ENCODE assay signal across 12 mouse cellular contexts in the genomic region with DNA sequence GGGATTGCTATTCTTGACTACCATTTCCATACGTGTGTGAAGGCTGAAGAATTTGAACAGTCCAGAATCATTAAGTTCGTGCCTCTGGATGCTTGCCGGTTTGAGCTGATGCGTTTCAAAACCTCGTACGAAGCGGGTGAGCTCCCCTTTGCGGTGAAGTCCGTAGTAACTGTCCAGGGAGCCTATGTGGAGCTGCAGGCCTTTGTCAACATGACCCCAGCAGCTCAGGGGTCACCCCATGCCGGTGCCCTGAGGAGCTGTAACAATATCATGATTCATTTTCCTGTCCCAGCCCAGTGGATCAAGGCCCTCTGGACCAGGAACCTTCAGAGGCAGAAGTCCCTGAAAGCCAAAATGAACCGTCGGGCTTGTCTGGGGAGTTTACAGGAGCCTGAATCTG. TPM values are rescaled to one million over a fixed set of nuclear protein-coding genes. Genes with fewer than 3 reads are reported as not detected.
A peak's percentile ranks its signal among the peaks of the same experiment; 100 is the strongest.
DNase-seq lines count a peak whose midpoint lies in the region; ATAC-seq and TF ChIP-seq lines count a peak whose summit lies in the region.
"Had no signal": no experiment of that assay in that cellular context is flagged by ENCODE, and none has a peak within 500 bp of the region (broad histone marks: within the 10 kb centered on the region; RNA-seq: fewer than 3 reads in every experiment).

No protein-coding gene starts in this region.

- H3K9me3 ChIP-seq in lung, postnatal 0 days (ENCODE audit: low read length), result no peaks in the 10 kb centered on the region
- H3K9me3 ChIP-seq in neural tube, embryonic 11.5 days (ENCODE audit: control insufficient read depth, low read length), result no peaks in the 10 kb centered on the region
- no peaks in the 10 kb centered on the region for H3K9me3 ChIP-seq in forebrain, embryonic 14.5 days (replicated peaks; ENCODE audit: control insufficient read depth, low read length)

- DNase-seq in gastrocnemius, adult 2 months, result no peak
- no peak for DNase-seq in gastrocnemius, postnatal 10 days
- DNase-seq in lung, postnatal 0 days (ENCODE audit: low spot score), result no peak
- DNase-seq in lung, postnatal 4 days, result no peak
- peak; percentile 40 for DNase-seq in neural tube, embryonic 11.5 days (ENCODE audit: low spot score)
- DNase-seq in gastrocnemius, postnatal 4 days (ENCODE audit: low spot score in 2 of 2), result no peak
- DNase-seq in forebrain, embryonic 14.5 days (ENCODE audit: low spot score), result no peak
- DNase-seq: heart, adult 18-20 months; lung, postnatal 10 days had no signal

- peak overlapping the region; percentile 48 for H3K27ac ChIP-seq in gastrocnemius, adult 2 months
- H3K27ac ChIP-seq in lung, postnatal 0 days (ENCODE audit: low read length), result no peak overlapping the region
- peak overlapping the region; percentile 32; the same call in 1 of the 2 replicates for H3K27ac ChIP-seq in brown adipose tissue, adult 24 weeks (replicated peaks; ENCODE audit: low read depth, low read length)
- H3K27ac ChIP-seq in neural tube, embryonic 11.5 days (ENCODE audit: low read depth, low read length), result no peak overlapping the region
- no peak overlapping the region for H3K27ac ChIP-seq in forebrain, embryonic 14.5 days (ENCODE audit: low read depth, low read length)

- H3K27me3 ChIP-seq in lung, postnatal 0 days (replicated peaks; ENCODE audit: insufficient read depth, low read length), result no peaks in the 10 kb centered on the region
- no peaks in the 10 kb centered on the region for H3K27me3 ChIP-seq in neural tube, embryonic 11.5 days (ENCODE audit: control insufficient read depth, insufficient read depth, low read length)
- H3K27me3 ChIP-seq in forebrain, embryonic 14.5 days (replicated peaks; ENCODE audit: control insufficient read depth, insufficient read depth, low read length), result no peaks in the 10 kb centered on the region

- peaks cover 9% of the 10 kb centered on the region for H3K36me3 ChIP-seq in lung, postnatal 0 days (ENCODE audit: insufficient read depth, low read length)
- H3K36me3 ChIP-seq in neural tube, embryonic 11.5 days (ENCODE audit: control insufficient read depth, insufficient read depth, low read length), result no peaks in the 10 kb centered on the region
- H3K36me3 ChIP-seq in forebrain, embryonic 14.5 days (ENCODE audit: control insufficient read depth, insufficient read depth, low read length), result 0 out of 2 replicates have a peak, but pooled peaks cover 2% of the 10 kb centered on the region

- TF ChIP-seq EP300 in lung, postnatal 0 days (IDR thresholded peaks at IDR 0.05), result no peak

- H3K9ac ChIP-seq in lung, postnatal 0 days (replicated peaks; ENCODE audit: low read depth), result no peak overlapping the region
- H3K9ac ChIP-seq in neural tube, embryonic 11.5 days (ENCODE audit: low read length), result no peak overlapping the region
- H3K9ac ChIP-seq in forebrain, embryonic 14.5 days (ENCODE audit: low read length), result no peak overlapping the region; the same call in 1 of the 2 replicates

- no peak overlapping the region for H3K4me2 ChIP-seq in lung, postnatal 0 days (replicated peaks; ENCODE audit: low read depth, low read length)
- no peak overlapping the region for H3K4me2 ChIP-seq in neural tube, embryonic 11.5 days (ENCODE audit: low read depth)
- no peak overlapping the region for H3K4me2 ChIP-seq in forebrain, embryonic 14.5 days (ENCODE audit: low read length)

- TF ChIP-seq CTCF in gastrocnemius, adult 2 months (IDR thresholded peaks at IDR 0.05), result peak; percentile 7; the same call in 1 of the 2 replicates
- TF ChIP-seq CTCF in lung, postnatal 0 days (IDR thresholded peaks at IDR 0.05), result peak; percentile 36; the same call in 1 of the 2 replicates

- peaks cover 6% of the 10 kb centered on the region; the same call in 1 of the 2 replicates for H3K4me1 ChIP-seq in lung, postnatal 0 days (ENCODE audit: insufficient read depth, low read depth, low read length)
- peaks cover 3% of the 10 kb centered on the region; the same call in 1 of the 2 replicates for H3K4me1 ChIP-seq in brown adipose tissue, adult 24 weeks (ENCODE audit: control insufficient read depth, insufficient read depth, insufficient read length, low read length)
- peaks cover 4% of the 10 kb centered on the region for H3K4me1 ChIP-seq in neural tube, embryonic 11.5 days (ENCODE audit: control insufficient read depth, insufficient read depth, low read length)
- H3K4me1 ChIP-seq in forebrain, embryonic 14.5 days (ENCODE audit: control insufficient read depth, insufficient read depth, low read length), result no peaks in the 10 kb centered on the region

- WGBS in lung, postnatal 0 days, result 48% methylated on average over 12 of the region's 12 CpGs
- WGBS in neural tube, embryonic 11.5 days, result 35% methylated on average over 12 of the region's 12 CpGs
- WGBS in forebrain, embryonic 14.5 days, result 73% methylated on average over 12 of the region's 12 CpGs

- H3K4me3 ChIP-seq in gastrocnemius, adult 2 months, result peak overlapping the region; percentile 49
- no peak overlapping the region for H3K4me3 ChIP-seq in lung, postnatal 0 days (ENCODE audit: low read depth, low read length)
- H3K4me3 ChIP-seq in brown adipose tissue, adult 24 weeks (ENCODE audit: insufficient read depth, low read depth, low read length), result no peak overlapping the region
- H3K4me3 ChIP-seq in neural tube, embryonic 11.5 days (ENCODE audit: low read depth, low read length), result no peak overlapping the region
- no peak overlapping the region for H3K4me3 ChIP-seq in forebrain, embryonic 14.5 days (ENCODE audit: low read depth, low read length)

- ATAC-seq in lung, postnatal 0 days, result no peak
- no peak for ATAC-seq in neural tube, embryonic 11.5 days (ENCODE audit: insufficient read depth, low FRiP score, low TSS enrichment)
- no peak for ATAC-seq in forebrain, embryonic 14.5 days
- ATAC-seq: CD4-positive, CD25-positive, alpha-beta regulatory T cell, adult 4 months had no signal

- intact Hi-C loops in gastrocnemius, adult 2 months (cut with DNase I), result no loop called here

RNA-seq across cellular contexts. Expression of a gene that starts 31.9 kb away (rescaled TPM):
- total RNA-seq in gastrocnemius, adult 2 months (2021), result not detected
- not detected for total RNA-seq in gastrocnemius, postnatal 10 days (2021)
- polyA plus RNA-seq in lung, postnatal 0 days (2015; fragmentation: Nextera tagmentation; extraction: Ambion mirVana), result 0.15 TPM in 1 of 2 replicates, not detected in the other
- not detected in 2 replicates for polyA plus RNA-seq in brown adipose tissue, adult 24 weeks (2012; ENCODE audit: insufficient read depth, insufficient read length, missing spikeins)
- polyA plus RNA-seq in neural tube, embryonic 11.5 days (2014; fragmentation: Nextera tagmentation; extraction: Ambion mirVana), result 0.31 TPM in 2 replicates
- not detected for total RNA-seq in gastrocnemius, postnatal 4 days (2021)
- 0.17 TPM in 1 of 2 replicates, not detected in the other for polyA plus RNA-seq in forebrain, embryonic 14.5 days (2014; fragmentation: Nextera tagmentation; extraction: Ambion mirVana)
- total RNA-seq: heart, adult 18-20 months had no signal
- polyA plus RNA-seq: CD4-positive, CD25-positive, alpha-beta regulatory T cell, adult 4 months had no signal

RNA-seq across cellular contexts. Expression of a gene that starts 39.1 kb away (rescaled TPM):
- 10 to 100 TPM in 1 of 2 experiments, 1 to 10 TPM in 1; 5.4 to 14.2 TPM for total RNA-seq in gastrocnemius, adult 2 months (2021)
- 10 to 100 TPM; 14.8 to 15.2 TPM for total RNA-seq in gastrocnemius, postnatal 10 days (2021)
- polyA plus RNA-seq in lung, postnatal 0 days (2015; fragmentation: Nextera tagmentation; extraction: Ambion mirVana), result 6.4 and 6.9 TPM in 2 replicates
- polyA plus RNA-seq in brown adipose tissue, adult 24 weeks (2012; ENCODE audit: insufficient read depth, insufficient read length, missing spikeins), result 7.0 and 12.5 TPM in 2 replicates
- polyA plus RNA-seq in neural tube, embryonic 11.5 days (2014; fragmentation: Nextera tagmentation; extraction: Ambion mirVana), result 2.8 and 4.0 TPM in 2 replicates
- total RNA-seq in gastrocnemius, postnatal 4 days (2021), result 10 to 100 TPM; 20.4 to 25.6 TPM
- polyA plus RNA-seq in forebrain, embryonic 14.5 days (2014; fragmentation: Nextera tagmentation; extraction: Ambion mirVana), result 2.4 and 2.8 TPM in 2 replicates
- total RNA-seq: neutrophil, adult 5-6 weeks had no signal

Comparison
In these comparisons a context has a peak if more than half of its experiments do, and no peak if none do; other contexts are left out.
1. H3K27ac ChIP-seq: peak in gastrocnemius, adult 2 months (single experiment) and brown adipose tissue, adult 24 weeks (single experiment); none in lung, postnatal 0 days (single experiment), neural tube, embryonic 11.5 days (single experiment) and forebrain, embryonic 14.5 days (single experiment).